Mouse (Mus musculus) small intestine, adult 2 months (tissue): ENCODE data around the gene Stoml2.

Source experiments
- CTCF ChIP-seq: fragments of 200-500 bp; IDR thresholded peaks from 2 replicates; pipeline ENCODE4 v1.5.1; 2012; ENCODE audit warnings: low read depth, mild to moderate bottlenecking, control low read depth, inconsistent platforms, low read length, moderate library complexity, mixed read lengths; ENCODE audit not compliant: insufficient replicate concordance, insufficient read length; ENCODE audit errors: extremely low read depth
- POLR2A ChIP-seq: fragments of 200-500 bp; IDR thresholded peaks from 2 replicates; pipeline ENCODE4 v1.6.1; 2012; ENCODE audit warnings: low read depth, mild to moderate bottlenecking, control low read depth, inconsistent platforms, low read length, moderate library complexity

DNA sequence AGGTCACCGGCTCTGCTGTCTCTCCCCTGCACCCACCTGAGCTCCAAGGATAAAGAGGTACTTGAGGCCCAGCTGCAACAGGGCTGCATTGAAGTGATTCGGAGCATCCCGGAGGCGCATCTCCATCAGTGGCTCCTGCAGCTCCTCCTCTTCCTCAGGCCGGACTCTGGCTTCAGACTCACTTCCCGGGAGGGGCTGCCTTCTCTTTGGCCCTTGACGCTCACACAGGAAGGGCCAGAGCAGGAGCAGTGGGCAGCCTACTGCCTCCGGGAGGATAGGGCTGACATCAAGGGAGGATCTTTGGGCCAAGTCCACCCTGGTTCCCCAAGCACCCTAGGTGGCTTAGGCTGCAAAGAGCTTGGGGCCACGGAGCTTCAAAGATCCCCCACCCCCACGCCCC, 12.3 kb downstream of the Stoml2 start:
- TF ChIP-seq CTCF (no peak), POLR2A (no peak)
